Mouse (Mus musculus) CD8-positive naive resting alpha-beta T cell, adult 2 months (primary cell): ENCODE measurements at regions not wholly inside any gene's neighbourhood (a gene's known extent, or its start where the extent isn't known, plus 50 kb on each side); places are given as distances from the start of the nearest gene placed in this dataset.

Source experiments
- DNase-seq, 2 experiments: peaks; one replicate each; pipeline ENCODE4 v3.0.0; 2022; ENCODE audit warnings: low read depth in 2 of 2, low spot score in 2 of 2

GRCm38 (mm10) chr3:61255232-61255631 lies 106.2 kb upstream of the Rap2b start:
- no peak for DNase-seq

- no peak for DNase-seq
These were observed 105.8 kb upstream of the Rap2b start for GRCm38 (mm10) chr3:61255643-61256042.

DNA sequence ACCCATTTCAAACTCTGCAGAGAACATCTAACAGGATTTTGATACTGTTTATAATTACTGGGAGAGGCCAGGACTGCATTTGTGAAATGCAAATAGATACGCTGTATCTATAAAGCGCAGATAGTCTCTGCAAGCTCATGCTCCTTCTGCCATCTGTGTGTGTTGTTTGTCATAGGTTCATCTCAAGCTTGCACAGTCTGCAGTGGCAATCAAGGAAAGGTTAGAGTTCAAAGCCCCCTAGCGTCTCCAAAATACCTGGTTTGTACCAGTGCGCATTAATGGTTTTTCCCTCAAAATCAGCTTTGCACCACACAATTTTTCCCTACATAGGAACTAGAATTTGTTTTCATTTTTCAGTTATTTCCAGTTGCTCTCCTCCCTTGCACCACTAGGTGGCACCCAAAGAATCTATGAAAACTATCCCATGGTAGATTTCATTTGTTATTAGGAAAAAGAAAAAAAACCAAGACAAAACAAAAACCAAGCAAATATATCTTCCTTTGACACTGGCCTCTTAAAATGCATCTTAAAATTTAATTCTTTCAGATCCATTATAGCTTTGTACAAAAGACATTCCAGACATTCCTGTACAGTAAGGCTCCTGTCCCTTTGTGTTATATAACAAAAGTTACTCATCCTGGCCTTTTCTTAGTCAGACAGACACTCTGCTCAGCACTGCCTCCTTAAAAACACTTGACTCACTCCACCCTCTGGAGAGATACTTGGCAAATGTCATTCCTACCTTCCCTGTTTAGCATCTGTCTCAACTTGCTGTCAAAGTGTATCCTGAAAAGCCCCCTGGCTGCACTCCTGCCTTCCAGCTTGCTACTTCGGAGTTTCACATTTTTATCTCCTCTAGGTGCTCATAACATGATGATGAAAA lies 92.7 kb upstream of the Rap2b start:
- peak in 1 of 2 experiments; percentile 8 for DNase-seq

- no peak for DNase-seq
These were observed 75.4 kb upstream of the Rap2b start for GRCm38 (mm10) chr3:61285924-61286520.

DNA sequence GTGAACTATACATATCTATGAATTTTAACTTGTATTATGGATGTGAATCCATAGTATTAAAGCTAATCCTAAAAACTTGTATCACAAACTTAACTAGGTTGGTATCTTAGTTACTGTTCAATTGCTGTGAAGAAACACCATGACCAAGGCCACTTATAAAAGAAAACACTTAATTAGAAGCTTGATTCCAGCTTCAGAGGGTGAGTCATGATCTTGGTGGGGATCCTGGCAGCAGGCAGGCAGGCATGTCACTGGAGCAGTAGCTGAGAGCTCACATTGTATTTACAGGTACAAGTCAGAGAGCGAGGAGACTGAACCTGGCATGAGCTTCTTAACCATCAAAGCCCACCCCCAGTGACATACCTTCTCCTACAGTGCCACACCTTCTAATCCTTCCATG lies 73.2 kb upstream of the Rap2b start:
- no peak for DNase-seq

DNA sequence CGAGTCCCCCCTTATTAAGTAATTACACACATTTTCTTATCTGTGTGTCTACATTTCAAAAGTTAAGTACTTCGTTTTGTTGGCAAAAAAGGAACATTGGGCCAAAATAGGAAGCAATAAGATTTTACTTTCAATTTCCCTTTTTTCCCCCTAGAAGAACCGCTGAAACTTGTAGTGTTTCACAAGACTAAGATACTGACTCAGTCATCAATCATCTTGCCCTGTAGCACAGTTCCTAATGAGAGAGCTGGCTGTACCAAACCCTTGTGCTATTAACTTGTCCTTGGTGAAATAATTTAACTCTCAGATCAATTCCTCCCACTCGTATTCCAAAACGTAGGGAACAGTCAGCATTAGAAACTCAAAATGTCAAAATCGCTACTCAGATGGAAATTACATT lies 66.6 kb upstream of the Rap2b start:
- DNase-seq: no peak

GRCm38 (mm10) chr3:61297290-61297689 lies 64.1 kb upstream of the Rap2b start:
- DNase-seq: no peak

DNA sequence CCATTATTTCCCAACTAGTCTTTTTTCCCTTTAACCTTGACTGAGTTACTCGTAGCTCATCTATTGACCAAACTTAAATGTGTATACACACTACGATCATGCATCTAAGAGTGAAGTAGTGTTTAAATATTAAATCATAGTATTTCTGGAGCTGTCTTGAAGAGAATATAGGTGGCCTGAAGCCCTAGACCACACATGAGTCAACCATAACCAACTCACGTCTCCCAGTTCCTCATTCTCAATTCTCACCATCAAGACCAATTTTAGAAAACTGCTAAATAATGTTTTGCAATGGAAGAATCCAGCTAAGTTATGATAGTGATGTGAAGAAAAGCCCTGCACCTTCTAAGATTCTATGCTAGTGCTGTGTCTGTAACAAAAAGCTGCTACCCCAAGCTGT lies 59.2 kb upstream of the Rap2b start:
- no peak for DNase-seq

DNA sequence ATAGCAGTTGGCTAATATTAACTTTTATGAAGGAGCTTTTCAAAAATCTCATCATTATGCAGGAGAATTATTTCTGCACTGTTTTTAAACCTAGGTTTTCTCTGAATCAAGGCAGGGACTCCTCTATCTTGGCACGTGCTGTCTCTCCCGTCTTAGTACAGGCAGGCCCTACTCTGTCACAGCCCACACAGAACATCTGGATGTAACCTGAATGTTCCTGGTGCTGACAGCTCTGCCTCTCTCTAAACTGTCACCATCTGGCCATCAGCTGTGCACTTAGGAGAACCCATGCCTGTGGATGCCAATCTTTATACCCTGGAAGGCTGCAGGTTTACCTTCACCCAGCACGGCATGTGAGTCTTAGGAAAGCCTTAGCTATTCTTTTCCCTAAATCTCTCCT lies 58.0 kb upstream of the Rap2b start:
- DNase-seq: no peak

GRCm38 (mm10) chr3:61306306-61306705 lies 55.1 kb upstream of the Rap2b start:
- DNase-seq: no peak

GRCm38 (mm10) chr3:61308764-61309163 lies 52.7 kb upstream of the Rap2b start:
- DNase-seq: no peak

DNA sequence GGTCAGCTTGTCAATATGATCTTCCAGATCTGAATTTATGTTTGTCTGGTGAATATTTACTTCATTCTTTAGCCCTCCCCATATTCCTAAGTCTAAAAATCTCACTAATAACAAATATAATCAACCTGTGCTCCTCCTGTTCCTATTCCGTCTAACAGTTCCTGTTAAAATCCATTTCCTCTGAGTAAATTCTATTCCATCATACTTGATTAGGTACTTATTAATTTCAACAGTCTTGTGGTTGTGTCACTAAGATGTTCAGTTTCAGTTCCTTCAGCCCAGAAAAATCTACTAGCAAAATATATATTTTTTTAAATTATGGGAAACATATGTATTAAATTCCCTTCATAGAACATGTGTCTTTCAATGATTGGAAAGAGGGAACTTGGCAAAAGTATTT lies 52.2 kb upstream of the Rap2b start:
- no peak for DNase-seq
